Mouse (Mus musculus): ENCODE results near the gene Sdad1. TPM values are rescaled to one million over a fixed set of nuclear protein-coding genes. Genes with fewer than 3 reads are reported as not detected.
A peak's percentile ranks its signal among the peaks of the same experiment; 100 is the strongest.

Gene Sdad1
- total RNA-seq, 2 experiments from 2014 or later = 13.4 to 18.1 TPM

- intact Hi-C loops (cut with DNase I) = no loop called here
- DNase-seq = no peak
Observed at GRCm38 (mm10) chr5:92248614-92249013, 61.7 kb downstream of the Sdad1 start.

- intact Hi-C loops (cut with DNase I) = no loop called here
- DNase-seq = no peak
Observed at GRCm38 (mm10) chr5:92245483-92245882, 64.8 kb downstream of the Sdad1 start.

- intact Hi-C loops (cut with DNase I) = no loop called here
- no peak for DNase-seq
Observed at GRCm38 (mm10) chr5:92244900-92245299, 65.4 kb downstream of the Sdad1 start.

DNA sequence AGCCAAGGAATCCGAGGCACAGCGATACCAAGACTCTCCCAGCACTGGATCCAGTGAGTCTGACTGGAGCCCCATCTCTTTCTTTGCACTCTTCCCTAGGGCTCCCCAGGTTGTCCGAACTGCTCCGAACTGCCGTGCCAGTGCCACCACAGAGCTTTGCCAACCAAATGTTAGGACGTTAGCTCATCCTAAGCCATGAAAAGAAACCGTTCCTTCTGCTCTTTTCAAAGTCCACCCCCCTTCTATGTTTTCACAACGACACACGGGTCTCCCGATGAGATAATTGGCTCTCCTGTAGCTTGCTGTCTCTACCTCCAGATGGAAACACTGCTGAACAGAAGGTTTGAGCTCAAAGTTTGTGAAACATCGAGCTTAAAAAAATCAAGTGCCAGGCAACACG lies 69.5 kb downstream of the Sdad1 start:
- intact Hi-C loops (cut with DNase I) = no loop called here
- no peak for DNase-seq

- peak; percentile 44 to 53 for DNase-seq
- intact Hi-C loops (cut with DNase I) = loop anchor here (5.0 kb wide), 1 partner anchor 42 kb away; no protein-coding TSS in a partner anchor
Observed at GRCm38 (mm10) chr5:92239333-92240232, 70.7 kb downstream of the Sdad1 start.

DNA sequence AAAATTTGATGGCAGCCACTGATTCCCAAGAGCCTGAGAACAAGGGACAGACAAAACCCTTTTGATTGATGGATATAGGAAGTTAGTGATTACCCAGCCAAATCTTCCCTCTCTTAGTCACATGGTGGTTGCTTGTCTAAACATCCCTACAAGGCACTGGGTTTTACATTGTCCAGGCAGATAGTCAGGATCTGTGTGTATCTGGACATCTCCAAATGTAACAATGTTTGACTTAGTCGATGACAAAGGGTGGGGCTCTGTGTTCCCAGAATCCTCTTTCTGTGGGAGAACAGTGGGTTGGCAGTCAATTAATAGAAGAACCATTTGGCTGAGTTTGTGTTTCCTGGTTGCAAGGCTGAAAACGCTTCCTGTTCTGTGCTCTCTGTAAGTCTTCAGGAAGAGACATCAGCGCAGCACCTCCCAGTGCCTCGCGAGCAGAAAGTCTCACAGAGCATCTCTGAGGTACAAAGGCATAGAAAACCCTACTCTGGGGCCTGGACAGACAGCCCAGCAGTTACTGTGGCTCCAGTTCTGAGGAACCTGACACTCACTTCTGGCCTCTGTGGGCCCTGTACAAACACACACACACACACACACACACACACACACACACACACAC lies 75.2 kb downstream of the Sdad1 start:
- no peak for DNase-seq
- intact Hi-C loops (cut with DNase I) = loop anchor here (5.0 kb wide), 1 partner anchor 38 kb away; no protein-coding TSS in a partner anchor

Other genes with a start within 250 kb of the Sdad1 start
- gene G3bp2, start 226.8 kb downstream of the Sdad1 start, total RNA-seq (2021) = 10 to 100 TPM; 51.1 to 52.6 TPM
- 10 to 100 TPM; 56.2 to 60.0 TPM for gene Uso1, start 172.5 kb downstream of the Sdad1 start, total RNA-seq (2021)
- not detected for gene U90926, start 95.1 kb downstream of the Sdad1 start, total RNA-seq (2021)
- gene Ppef2, start 54.2 kb downstream of the Sdad1 start, total RNA-seq (2021) = not detected
- 1 to 10 TPM; 4.4 to 5.3 TPM for gene Naaa, start 32.3 kb downstream of the Sdad1 start, total RNA-seq (2021)
- under 1 TPM; 0.41 to 0.47 TPM for gene Cxcl9, start 17.6 kb upstream of the Sdad1 start, total RNA-seq (2021)
- gene Art3, start 21.3 kb upstream of the Sdad1 start, total RNA-seq (2021) = 100 to 1,000 TPM; 384 to 415 TPM
- gene Cxcl10, start 38.4 kb upstream of the Sdad1 start, total RNA-seq (2021) = under 1 TPM in 1 of 2 experiments, not detected in 1; 0.23 TPM
- 1 to 10 TPM; 8.1 to 8.2 TPM for gene Nup54, start 124.7 kb upstream of the Sdad1 start, total RNA-seq (2021)
- 10 to 100 TPM; 69.8 to 76.7 TPM for gene Scarb2, start 196.4 kb upstream of the Sdad1 start, total RNA-seq (2021)
- not detected for gene Fam47e, start 244.6 kb upstream of the Sdad1 start, total RNA-seq (2021)

Data from gastrocnemius, postnatal 36 days (tissue).